Mouse (Mus musculus) olfactory bulb, adult 2 months (tissue): Measurements from ENCODE around the gene Mesp2. TPM values are rescaled to one million over a fixed set of nuclear protein-coding genes. Genes with fewer than 3 reads are reported as not detected.
"Not testable (repeated sequence)": the region's sequence is repeated elsewhere in the genome, so short reads cannot be mapped to it uniquely, and the experiment has no call there.

Source experiments
- H3K27ac ChIP-seq: fragments of 200-500 bp; 2 replicates; pipeline ENCODE4 v1.5.1; 2012; ENCODE audit warnings: low read depth, low read length; ENCODE audit not compliant: insufficient read depth
- H3K4me1 ChIP-seq: fragments of 200-500 bp; 2 replicates; pipeline ENCODE4 v1.6.1; 2012; ENCODE audit warnings: low read length; ENCODE audit not compliant: control insufficient read depth, insufficient read depth
- H3K4me3 ChIP-seq: fragments of 200-500 bp; 2 replicates; pipeline ENCODE4 v1.5.1; 2012; ENCODE audit warnings: mild to moderate bottlenecking, low read depth, low read length, moderate library complexity; ENCODE audit not compliant: insufficient read depth
- CTCF ChIP-seq: fragments of 200-500 bp; IDR thresholded peaks from 2 replicates; pipeline ENCODE4 v1.5.1; 2012; ENCODE audit warnings: low read depth, mild to moderate bottlenecking, low read length, moderate library complexity; ENCODE audit not compliant: insufficient read depth
- POLR2A ChIP-seq: fragments of 200-500 bp; IDR thresholded peaks from 2 replicates; pipeline ENCODE4 v1.6.1; 2012; ENCODE audit warnings: mild to moderate bottlenecking, low read depth, low read length, moderate library complexity; ENCODE audit not compliant: insufficient read depth
- WGBS: fragments of 180-500 bp; shearing (Covaris S2); methylation state at CpG from one replicate; pipeline ENCODE4 v1.1.7; 2018; 5-methylcytosine and 5-hydroxymethylcytosine counted together
- polyA plus RNA-seq: library from polyadenylated mRNA; stranded (reverse); fragments of >200 nt; gene quantifications from 2 replicates; pipeline ENCODE4 v1.2.4, GENCODE M21; 2012; ENCODE audit warnings: low replicate concordance; ENCODE audit not compliant: missing spikeins, insufficient read depth, insufficient read length

Gene Mesp2
- polyA plus RNA-seq, 1 experiment = not detected

DNA sequence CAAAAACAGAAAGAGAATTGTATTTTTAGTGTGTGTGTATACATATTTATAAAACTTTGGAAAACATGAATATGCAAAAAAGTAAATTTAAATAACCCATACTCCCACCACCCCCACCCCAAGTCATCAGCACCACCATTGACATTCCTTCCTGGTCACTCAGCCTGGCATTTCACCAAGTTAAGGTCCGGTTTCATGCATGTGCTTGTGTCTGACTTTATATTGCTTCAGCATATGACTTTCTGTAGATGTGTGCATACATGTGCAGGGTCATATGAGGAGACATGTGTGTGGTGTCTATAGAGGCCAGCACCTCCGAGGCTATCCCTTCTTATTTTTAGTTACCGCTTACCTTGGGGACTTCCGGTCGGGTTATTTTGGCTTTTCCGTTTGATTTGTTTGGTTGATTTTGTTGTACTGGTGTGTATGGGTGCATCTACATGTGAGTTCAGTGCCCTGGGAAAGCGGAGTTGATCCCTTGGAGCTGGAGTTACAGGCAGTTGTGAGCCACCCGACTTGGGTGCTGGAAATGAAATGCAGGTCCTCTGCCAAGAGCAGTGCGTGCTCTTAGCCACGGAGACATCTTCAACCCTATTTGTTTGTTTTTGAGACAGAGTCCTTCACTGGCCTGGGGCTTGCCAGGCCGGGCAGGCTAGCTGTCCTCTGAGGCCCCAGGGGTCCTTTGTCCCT lies 28.6 kb upstream of the Mesp2 start:
- 77% methylated on average over 11 of the region's 11 CpGs for WGBS
- no peak for TF ChIP-seq CTCF
- Histone ChIP-seq H3K4me3 (no peak overlapping the region), H3K4me1 (peaks cover 3% of the 10 kb centered on the region), H3K27ac (no peak overlapping the region)

DNA sequence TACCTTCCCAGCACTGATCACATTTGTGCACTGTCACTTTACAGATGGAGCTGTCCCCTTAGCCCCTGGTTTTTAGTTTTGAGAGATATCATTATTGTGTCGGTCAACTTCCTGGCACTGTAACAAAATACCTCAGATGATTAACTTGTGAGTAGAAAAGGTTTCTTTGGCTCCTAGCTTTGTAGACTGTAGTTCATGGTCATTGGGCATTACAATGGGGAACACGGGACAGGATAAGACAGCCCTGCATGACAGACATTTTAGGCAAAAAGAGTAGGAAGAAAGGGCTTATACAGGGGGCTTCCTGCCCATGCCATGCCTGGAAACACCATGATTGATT lies 28.0 kb upstream of the Mesp2 start:
- 90% methylated on average over 2 of the region's 2 CpGs for WGBS
- no peak overlapping the region for H3K27ac ChIP-seq
- H3K4me3 ChIP-seq = no peak overlapping the region
- H3K4me1 ChIP-seq = peaks cover 3% of the 10 kb centered on the region
- no peak for TF ChIP-seq POLR2A
- no peak for TF ChIP-seq CTCF

DNA sequence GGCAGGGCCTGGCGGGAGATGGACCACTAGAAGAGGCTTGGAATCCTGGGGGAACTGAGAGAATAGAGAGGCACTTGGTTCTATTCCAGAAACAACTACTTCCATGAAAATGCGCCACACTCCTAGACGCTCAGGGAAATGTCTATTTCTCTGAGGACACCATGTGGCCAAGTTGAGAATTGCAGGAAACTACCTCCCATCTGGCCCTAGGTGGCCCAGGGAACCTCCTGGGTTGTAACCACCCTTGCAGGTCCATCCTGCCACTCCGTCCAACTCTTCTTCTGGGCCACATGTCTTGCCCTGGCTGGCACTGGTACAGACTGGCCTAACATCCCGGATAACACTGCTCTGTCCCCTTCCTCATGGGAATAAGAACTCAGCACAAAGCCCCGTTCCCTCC lies 24.2 kb upstream of the Mesp2 start:
- Histone ChIP-seq H3K4me1 (no peaks in the 10 kb centered on the region), H3K4me3 (no peak overlapping the region), H3K27ac (no peak overlapping the region)
- 17% methylated on average over 6 of the region's 6 CpGs for WGBS
- TF ChIP-seq CTCF (peak; percentile 45; the same call in 1 of the 2 replicates), POLR2A (no peak)

DNA sequence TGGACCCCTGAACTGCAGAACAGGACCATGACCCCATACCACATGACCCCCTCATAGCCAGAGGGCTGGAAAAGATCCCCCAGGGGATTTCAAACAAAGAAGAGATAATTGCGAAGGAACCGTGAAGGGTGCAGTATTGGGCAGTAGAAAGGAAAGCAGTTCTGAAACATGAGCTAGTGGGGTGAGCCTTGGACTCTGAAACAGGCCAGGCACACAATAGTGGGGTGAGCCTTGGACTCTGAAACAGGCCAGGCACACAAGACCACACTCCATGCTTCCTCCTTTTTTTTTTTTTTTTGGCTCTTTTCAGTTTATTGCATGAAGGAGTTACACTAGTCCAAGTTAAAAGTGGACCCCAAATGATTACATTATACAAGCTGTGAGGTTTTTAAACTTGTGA lies 20.7 kb upstream of the Mesp2 start:
- not testable (repeated sequence) for H3K27ac ChIP-seq, H3K4me3 ChIP-seq
- WGBS = 79% methylated on average over 2 of the region's 2 CpGs
- peaks cover 13% of the 10 kb centered on the region for H3K4me1 ChIP-seq

DNA sequence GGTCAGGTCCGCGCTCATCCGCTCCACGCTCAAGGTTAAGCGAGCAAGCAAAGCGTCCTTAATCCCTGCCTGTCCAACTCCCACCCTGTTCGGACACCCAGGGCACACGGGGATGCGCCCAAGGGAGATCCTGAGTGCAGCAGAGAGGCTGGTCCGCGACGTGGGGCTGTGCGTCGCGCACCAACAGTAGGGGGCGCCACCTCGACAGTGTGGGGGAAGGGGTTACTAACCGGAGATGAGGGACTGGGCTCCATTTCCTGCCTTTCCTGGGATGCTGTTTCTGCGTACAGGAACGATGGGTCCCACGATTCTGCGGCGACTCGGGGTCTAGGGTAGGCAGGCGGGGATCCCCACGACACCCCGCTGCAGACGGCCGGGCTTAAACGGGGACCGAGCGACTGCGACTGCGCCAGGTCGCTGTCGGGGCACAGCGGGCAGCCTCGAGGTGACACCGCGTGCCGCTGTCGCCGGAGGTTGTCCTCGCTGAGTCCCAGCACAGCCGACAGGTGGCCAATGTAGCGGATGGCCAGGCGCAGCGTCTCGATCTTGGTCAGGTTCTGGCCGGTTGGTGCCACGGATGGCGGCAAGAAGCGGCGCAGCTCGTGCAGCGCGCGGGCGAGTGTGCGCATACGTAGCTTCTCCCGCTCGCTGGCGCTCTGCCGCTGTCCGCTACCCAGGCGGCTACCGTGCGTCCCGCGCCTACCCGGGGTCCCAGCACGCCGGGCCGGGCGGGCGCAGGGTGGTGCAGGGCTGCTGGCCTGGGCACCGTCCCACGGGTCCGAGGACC lies 17.7 kb upstream of the Mesp2 start:
- Histone ChIP-seq H3K4me1 (peaks cover 13% of the 10 kb centered on the region), H3K27ac (no peak overlapping the region), H3K4me3 (peak overlapping the region; percentile 43)
- WGBS = 2% methylated on average over 80 of the region's 80 CpGs
- peak; percentile 61 for TF ChIP-seq CTCF
- TF ChIP-seq POLR2A = no peak

DNA sequence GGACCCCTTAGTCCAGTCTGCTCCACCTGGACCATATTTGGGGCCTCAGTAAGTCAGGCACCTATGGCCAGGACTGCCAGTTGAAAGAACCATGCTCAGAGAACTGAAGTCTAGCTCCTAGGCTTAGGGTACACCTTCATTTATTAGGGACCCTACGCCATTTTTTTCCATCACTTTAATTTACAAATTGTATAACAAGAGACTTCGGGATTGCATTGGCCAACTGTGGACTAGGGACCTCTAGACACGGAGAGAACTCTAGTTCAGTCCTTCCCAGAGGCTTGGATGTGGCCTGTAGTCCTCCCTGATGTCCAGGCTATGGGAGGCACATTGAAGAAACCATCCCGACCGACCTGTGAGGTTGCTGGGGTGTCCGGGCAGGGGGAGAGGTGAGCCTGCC lies 16.8 kb upstream of the Mesp2 start, which contains the start of gene Mesp1:
Mesp1 (minus strand) TSS at position 101 of the 400 bp plus-strand sequence.
- Histone ChIP-seq H3K27ac (no peak within 1 kb of the TSS), H3K4me3 (peak within 1 kb of the TSS; percentile 43), H3K4me1 (peaks cover 13% of the 10 kb centered on the region)
- TF ChIP-seq POLR2A = no peak
- TF ChIP-seq CTCF = no peak
- 90% methylated on average over 6 of the region's 6 CpGs for WGBS

DNA sequence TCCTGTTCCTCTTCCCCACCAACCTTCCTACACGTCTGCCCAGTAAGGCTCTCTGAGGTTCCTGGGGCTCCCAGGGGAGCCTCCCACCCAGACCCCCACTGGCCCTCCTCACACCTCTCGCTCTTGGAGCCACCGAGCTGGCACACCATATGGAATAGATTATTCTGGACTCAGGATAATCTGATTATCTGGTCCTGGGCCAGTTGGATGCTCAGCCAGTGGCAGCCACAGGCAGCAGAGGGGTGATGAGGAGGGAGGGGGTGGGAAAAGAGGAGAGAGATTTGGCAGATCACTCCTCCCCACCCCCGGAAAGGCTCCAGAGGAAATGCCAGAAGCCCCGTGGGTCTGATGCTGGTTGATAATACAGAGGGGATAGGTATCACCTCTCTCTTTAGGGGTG lies 11.9 kb upstream of the Mesp2 start:
- H3K27ac ChIP-seq = no peak overlapping the region
- WGBS = 28% methylated on average over 5 of the region's 5 CpGs
- H3K4me1 ChIP-seq = no peaks in the 10 kb centered on the region
- TF ChIP-seq CTCF = no peak
- no peak for TF ChIP-seq POLR2A
- no peak overlapping the region for H3K4me3 ChIP-seq

DNA sequence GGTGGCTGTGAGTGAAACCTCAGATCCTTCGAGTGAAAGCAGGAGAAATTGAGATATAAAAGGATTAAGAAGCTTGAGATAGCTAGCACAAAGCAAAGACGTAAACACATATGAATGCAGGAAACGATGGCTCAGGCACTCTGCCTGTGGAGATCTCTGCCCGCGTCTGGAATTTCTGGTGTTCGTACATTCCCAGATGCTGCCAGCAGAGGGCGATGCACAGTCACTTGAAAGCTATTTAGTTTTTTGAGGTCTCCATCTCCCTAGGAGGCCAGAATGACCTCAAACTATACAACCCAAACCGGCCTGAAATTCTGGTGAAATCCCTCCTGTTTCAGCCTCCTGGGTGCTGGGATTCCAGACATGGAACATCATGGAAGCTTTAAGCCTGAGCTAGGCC lies 11.5 kb upstream of the Mesp2 start:
- 6% methylated on average over 8 of the region's 8 CpGs for WGBS
- TF ChIP-seq CTCF (no peak), POLR2A (no peak)
- Histone ChIP-seq H3K27ac (no peak overlapping the region), H3K4me3 (no peak overlapping the region), H3K4me1 (no peaks in the 10 kb centered on the region)

DNA sequence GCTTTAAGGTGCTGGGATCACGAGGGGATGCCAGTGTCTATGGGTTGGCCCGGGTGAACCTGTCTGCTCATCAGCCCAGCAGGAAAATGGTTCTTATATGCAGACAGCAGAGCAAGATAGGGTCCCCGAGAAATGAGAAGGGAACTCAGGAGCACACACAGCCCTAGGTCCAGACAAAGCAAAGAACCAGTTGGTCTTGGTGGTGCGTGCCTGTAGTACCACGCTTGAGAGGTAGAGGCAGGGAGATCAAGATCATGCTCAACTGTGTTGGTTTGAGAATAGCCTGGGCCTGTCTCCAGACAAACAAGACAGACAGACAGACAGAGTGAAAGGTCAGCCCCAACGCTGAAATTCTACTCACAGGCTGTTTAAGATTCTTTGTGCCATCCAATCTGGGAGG lies 11.0 kb upstream of the Mesp2 start:
- Histone ChIP-seq H3K4me1 (no peaks in the 10 kb centered on the region), H3K4me3 (no peak overlapping the region), H3K27ac (no peak overlapping the region)
- TF ChIP-seq POLR2A = no peak
- TF ChIP-seq CTCF = no peak
- 77% methylated on average over 6 of the region's 6 CpGs for WGBS

DNA sequence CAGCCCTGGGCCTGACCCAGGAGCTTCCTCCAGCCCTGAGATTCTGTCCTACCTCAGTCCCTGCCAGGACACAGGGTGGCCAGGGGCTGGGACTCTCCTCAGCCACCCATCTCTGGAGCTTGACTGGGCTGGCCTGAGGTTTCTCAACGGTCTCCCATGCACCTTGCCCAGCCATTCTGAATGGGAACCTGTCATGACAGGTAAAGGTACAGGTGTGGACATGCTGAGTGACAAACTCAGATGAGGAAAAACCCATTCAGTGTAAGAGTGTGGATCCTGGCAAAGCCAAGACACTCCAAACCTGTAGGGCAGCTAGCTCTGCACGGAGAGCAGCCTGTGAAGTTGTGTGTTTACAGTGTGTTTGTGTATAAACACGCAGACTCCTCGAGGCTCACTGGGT lies 10.2 kb upstream of the Mesp2 start:
- TF ChIP-seq CTCF (no peak), POLR2A (no peak)
- no peaks in the 10 kb centered on the region for H3K4me1 ChIP-seq
- H3K27ac ChIP-seq = no peak overlapping the region
- WGBS = 82% methylated on average over 4 of the region's 4 CpGs
- H3K4me3 ChIP-seq = no peak overlapping the region
